Mouse (Mus musculus): ENCODE measurements around the gene Adamts18. TPM values are rescaled to one million over a fixed set of nuclear protein-coding genes. Genes with fewer than 3 reads are reported as not detected.
"Not testable (repeated sequence)": the region's sequence is repeated elsewhere in the genome, so short reads cannot be mapped to it uniquely, and the experiment has no call there.

The Adamts18 gene
- polyA plus RNA-seq, 1 experiment from 2014 or later, result 0.02 TPM

- not testable (repeated sequence) for ATAC-seq (ENCODE audit: insufficient read depth); H3K4me3 ChIP-seq (replicated peaks); H3K27ac ChIP-seq (replicated peaks); H3K27me3 ChIP-seq; H3K9me3 ChIP-seq (replicated peaks); H3K4me1 ChIP-seq (replicated peaks); H3K4me2 ChIP-seq; H3K36me3 ChIP-seq (replicated peaks); H3K9ac ChIP-seq
- WGBS (ENCODE audit: insufficient replicate concordance), result no CpG with 5 or more reads among the region's 5 CpGs
Measured at GRCm38 (mm10) chr8:113800556-113800955, 48.0 kb downstream of the Adamts18 start.

- Histone ChIP-seq H3K4me2 (no peak overlapping the region), H3K4me3 (replicated peaks) (no peak overlapping the region), H3K27ac (replicated peaks) (no peak overlapping the region), H3K9ac (no peak overlapping the region), H3K27me3 (no peaks in the 10 kb centered on the region), H3K9me3 (replicated peaks) (no peaks in the 10 kb centered on the region), H3K36me3 (replicated peaks) (no peaks in the 10 kb centered on the region), H3K4me1 (replicated peaks) (no peaks in the 10 kb centered on the region)
- no peak for ATAC-seq (ENCODE audit: insufficient read depth)
- no CpG with 5 or more reads among the region's 5 CpGs for WGBS (ENCODE audit: insufficient replicate concordance)
Measured at GRCm38 (mm10) chr8:113799550-113799949, 49.0 kb downstream of the Adamts18 start.

- H3K4me1 ChIP-seq (replicated peaks), result no peaks in the 10 kb centered on the region
- no peak overlapping the region for H3K4me3 ChIP-seq (replicated peaks)
- H3K9me3 ChIP-seq (replicated peaks), result no peaks in the 10 kb centered on the region
- H3K27me3 ChIP-seq, result no peaks in the 10 kb centered on the region
- no peak for ATAC-seq (ENCODE audit: insufficient read depth)
- no peak overlapping the region for H3K27ac ChIP-seq (replicated peaks)
- H3K9ac ChIP-seq, result no peak overlapping the region
- no peaks in the 10 kb centered on the region for H3K36me3 ChIP-seq (replicated peaks)
- no peak overlapping the region for H3K4me2 ChIP-seq
- no CpG with 5 or more reads among the region's 13 CpGs for WGBS (ENCODE audit: insufficient replicate concordance)
Measured at GRCm38 (mm10) chr8:113791856-113792255, 56.7 kb downstream of the Adamts18 start.

GRCm38 (mm10) chr8:113791061-113791460, 57.5 kb downstream of the Adamts18 start:
- Histone ChIP-seq H3K9me3 (replicated peaks) (no peaks in the 10 kb centered on the region), H3K27me3 (no peaks in the 10 kb centered on the region), H3K9ac (no peak overlapping the region), H3K4me3 (replicated peaks) (no peak overlapping the region), H3K4me2 (no peak overlapping the region), H3K36me3 (replicated peaks) (no peaks in the 10 kb centered on the region), H3K4me1 (replicated peaks) (no peaks in the 10 kb centered on the region), H3K27ac (replicated peaks) (no peak overlapping the region)
- WGBS (ENCODE audit: insufficient replicate concordance), result no CpG with 5 or more reads among the region's 3 CpGs
- no peak for ATAC-seq (ENCODE audit: insufficient read depth)

DNA sequence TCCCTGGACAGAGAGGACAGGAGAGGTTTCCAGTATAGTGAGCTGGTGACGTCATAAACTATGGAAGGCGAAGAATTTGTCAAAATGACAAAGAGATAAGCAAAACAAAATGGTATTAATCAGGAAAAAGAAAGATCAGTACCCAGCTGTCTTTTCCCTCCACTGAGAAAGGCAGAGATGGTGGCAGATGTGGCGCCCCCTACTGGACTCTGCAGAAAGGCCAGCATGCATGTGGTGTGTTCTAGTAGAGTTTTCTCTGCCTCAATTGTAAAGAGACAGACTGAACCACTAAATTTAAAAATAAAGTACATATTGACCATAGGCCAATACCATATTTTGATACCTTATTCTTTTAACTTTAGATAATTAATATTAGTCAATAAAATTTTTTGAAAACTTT, 64.8 kb downstream of the Adamts18 start:
- Histone ChIP-seq H3K27me3 (no peaks in the 10 kb centered on the region), H3K4me3 (replicated peaks) (no peak overlapping the region), H3K4me1 (replicated peaks) (no peaks in the 10 kb centered on the region), H3K36me3 (replicated peaks) (no peaks in the 10 kb centered on the region), H3K4me2 (no peak overlapping the region), H3K27ac (replicated peaks) (no peak overlapping the region), H3K9ac (no peak overlapping the region), H3K9me3 (replicated peaks) (no peaks in the 10 kb centered on the region)
- ATAC-seq (ENCODE audit: insufficient read depth), result no peak
- no CpG with 5 or more reads among the region's 3 CpGs for WGBS (ENCODE audit: insufficient replicate concordance)

GRCm38 (mm10) chr8:113781554-113781953, 67.0 kb downstream of the Adamts18 start:
- 38% methylated on average over 2 of the region's 2 CpGs for whole genome bisulfite sequencing (ENCODE audit: insufficient replicate concordance)
- no peaks in the 10 kb centered on the region for H3K27me3 ChIP-seq
- ATAC-seq (ENCODE audit: insufficient read depth), result no peak
- H3K4me3 ChIP-seq (replicated peaks), result no peak overlapping the region
- H3K4me2 ChIP-seq, result no peak overlapping the region
- no peak overlapping the region for H3K27ac ChIP-seq (replicated peaks)
- H3K9ac ChIP-seq, result no peak overlapping the region
- no peaks in the 10 kb centered on the region for H3K36me3 ChIP-seq (replicated peaks)
- no peaks in the 10 kb centered on the region for H3K4me1 ChIP-seq (replicated peaks)
- no peaks in the 10 kb centered on the region for H3K9me3 ChIP-seq (replicated peaks)

DNA sequence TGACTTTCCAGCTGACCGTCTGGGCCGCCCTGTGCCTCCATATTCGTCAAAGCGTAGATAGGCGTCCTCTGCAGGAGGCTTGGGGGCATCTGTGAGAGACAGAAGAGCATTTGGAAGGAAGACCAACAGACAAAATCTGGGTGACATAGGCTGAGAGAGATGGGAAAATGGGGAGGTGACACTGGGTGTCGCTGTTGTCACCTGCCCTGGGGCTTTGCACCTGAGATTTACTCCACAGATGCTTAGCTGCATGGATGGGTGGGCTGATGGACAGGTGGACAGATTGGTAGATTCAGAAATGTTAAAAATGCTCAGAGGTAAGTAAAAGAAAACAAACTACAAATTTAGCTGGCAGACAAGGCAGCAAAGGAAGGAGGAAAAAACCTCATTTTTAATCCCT, 73.2 kb downstream of the Adamts18 start:
- Histone ChIP-seq H3K36me3 (replicated peaks) (no peaks in the 10 kb centered on the region), H3K4me3 (replicated peaks) (no peak overlapping the region), H3K4me1 (replicated peaks) (no peaks in the 10 kb centered on the region), H3K27me3 (no peaks in the 10 kb centered on the region), H3K9me3 (replicated peaks) (no peaks in the 10 kb centered on the region), H3K9ac (no peak overlapping the region), H3K27ac (replicated peaks) (no peak overlapping the region), H3K4me2 (no peak overlapping the region)
- 58% methylated on average over 6 of the region's 6 CpGs for WGBS (ENCODE audit: insufficient replicate concordance)
- ATAC-seq (ENCODE audit: insufficient read depth), result no peak

GRCm38 (mm10) chr8:113768861-113769410, 79.6 kb downstream of the Adamts18 start:
- WGBS (ENCODE audit: insufficient replicate concordance), result 59% methylated on average over 8 of the region's 8 CpGs
- no peak overlapping the region for H3K27ac ChIP-seq (replicated peaks)
- ATAC-seq (ENCODE audit: insufficient read depth), result no peak

GRCm38 (mm10) chr8:113765121-113765520, 83.4 kb downstream of the Adamts18 start:
- H3K4me2 ChIP-seq, result no peak overlapping the region
- no peak overlapping the region for H3K27ac ChIP-seq (replicated peaks)
- H3K4me3 ChIP-seq (replicated peaks), result no peak overlapping the region
- no peaks in the 10 kb centered on the region for H3K27me3 ChIP-seq
- no peaks in the 10 kb centered on the region for H3K9me3 ChIP-seq (replicated peaks)
- no peaks in the 10 kb centered on the region for H3K36me3 ChIP-seq (replicated peaks)
- no peak for ATAC-seq (ENCODE audit: insufficient read depth)
- H3K9ac ChIP-seq, result no peak overlapping the region
- H3K4me1 ChIP-seq (replicated peaks), result no peaks in the 10 kb centered on the region
- whole genome bisulfite sequencing (ENCODE audit: insufficient replicate concordance), result 66% methylated on average over 4 of the region's 4 CpGs

More at GRCm38 (mm10) chr8:113768861-113769410, 79.6 kb downstream of the Adamts18 start:
- Histone ChIP-seq H3K9me3 (replicated peaks) (no peaks in the 10 kb centered on the region), H3K27me3 (no peaks in the 10 kb centered on the region), H3K4me3 (replicated peaks) (no peak overlapping the region), H3K36me3 (replicated peaks) (no peaks in the 10 kb centered on the region), H3K4me2 (no peak overlapping the region), H3K9ac (no peak overlapping the region), H3K4me1 (replicated peaks) (no peaks in the 10 kb centered on the region)

DNA sequence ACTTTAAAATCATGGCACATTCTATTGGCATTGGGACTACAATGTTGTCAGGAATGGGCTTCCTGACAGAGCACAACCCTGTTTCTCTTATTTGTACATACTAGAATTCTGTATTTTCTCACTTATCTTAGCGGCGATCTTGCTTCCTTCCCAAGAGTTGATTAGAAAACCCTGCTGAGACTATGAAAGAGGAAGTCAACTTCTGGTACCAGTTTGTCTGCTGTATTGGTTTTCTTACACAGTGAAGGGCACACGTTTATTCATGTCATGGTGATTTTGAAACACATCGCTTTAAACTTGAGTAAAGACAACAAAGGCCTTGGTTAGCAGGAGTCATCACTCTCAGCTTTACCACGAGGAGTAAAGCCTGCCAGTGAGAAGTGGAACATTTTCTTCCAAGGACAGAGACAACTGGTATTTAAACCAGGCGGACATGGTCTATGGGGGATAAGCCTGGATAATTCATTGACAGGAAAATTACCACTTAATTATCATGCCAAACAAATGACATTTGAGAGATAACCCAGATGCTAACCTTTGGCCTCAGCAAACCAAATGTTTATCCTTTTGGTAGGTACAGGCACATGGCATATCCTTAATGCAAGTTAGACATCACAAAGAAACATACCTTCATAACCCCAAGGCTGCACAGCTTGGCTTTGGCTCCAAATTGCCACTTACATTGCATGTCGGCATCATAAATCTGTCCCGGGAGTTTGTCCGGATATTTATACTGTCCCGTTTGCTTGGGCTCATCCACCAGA, 84.8 kb downstream of the Adamts18 start:
- no peak overlapping the region for H3K9ac ChIP-seq
- no peak overlapping the region for H3K27ac ChIP-seq (replicated peaks)
- no peaks in the 10 kb centered on the region for H3K36me3 ChIP-seq (replicated peaks)
- H3K4me3 ChIP-seq (replicated peaks), result no peak overlapping the region
- WGBS (ENCODE audit: insufficient replicate concordance), result 43% methylated on average over 10 of the region's 10 CpGs
- no peak overlapping the region for H3K4me2 ChIP-seq
- H3K27me3 ChIP-seq, result no peaks in the 10 kb centered on the region
- no peak for ATAC-seq (ENCODE audit: insufficient read depth)
- no peaks in the 10 kb centered on the region for H3K9me3 ChIP-seq (replicated peaks)
- H3K4me1 ChIP-seq (replicated peaks), result no peaks in the 10 kb centered on the region

- Histone ChIP-seq H3K4me3 (replicated peaks) (no peak overlapping the region), H3K27ac (replicated peaks) (no peak overlapping the region), H3K4me2 (no peak overlapping the region), H3K4me1 (replicated peaks) (no peaks in the 10 kb centered on the region), H3K36me3 (replicated peaks) (no peaks in the 10 kb centered on the region), H3K9me3 (replicated peaks) (no peaks in the 10 kb centered on the region), H3K9ac (no peak overlapping the region), H3K27me3 (no peaks in the 10 kb centered on the region)
- no peak for ATAC-seq (ENCODE audit: insufficient read depth)
- WGBS (ENCODE audit: insufficient replicate concordance), result 57% methylated on average over 6 of the region's 6 CpGs
Measured at GRCm38 (mm10) chr8:113762101-113762500, 86.4 kb downstream of the Adamts18 start.

DNA sequence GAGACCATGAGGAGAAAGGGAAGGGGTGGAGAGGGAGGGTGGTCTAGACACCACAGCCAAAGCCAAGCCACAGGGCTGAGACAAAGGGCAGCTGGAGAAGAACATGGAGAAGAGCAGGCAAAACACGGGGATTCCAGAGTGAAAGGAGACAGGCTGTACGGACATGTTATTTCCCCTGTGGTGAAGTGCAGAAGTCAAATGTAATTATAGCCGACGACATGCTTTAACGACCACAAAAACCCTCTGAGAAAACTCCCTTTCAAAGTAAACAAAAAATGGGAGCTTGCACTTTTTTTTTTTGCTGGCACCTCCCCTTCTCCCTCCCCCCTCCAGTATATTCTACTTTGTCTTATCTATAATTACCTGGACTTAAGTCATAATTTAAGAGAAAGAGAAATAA, 92.7 kb downstream of the Adamts18 start:
- Histone ChIP-seq H3K4me1 (replicated peaks) (no peaks in the 10 kb centered on the region), H3K9me3 (replicated peaks) (no peaks in the 10 kb centered on the region), H3K27me3 (no peaks in the 10 kb centered on the region), H3K4me3 (replicated peaks) (no peak overlapping the region), H3K9ac (no peak overlapping the region), H3K4me2 (no peak overlapping the region), H3K36me3 (replicated peaks) (no peaks in the 10 kb centered on the region), H3K27ac (replicated peaks) (no peak overlapping the region)
- WGBS (ENCODE audit: insufficient replicate concordance), result 44% methylated on average over 5 of the region's 5 CpGs
- no peak for ATAC-seq (ENCODE audit: insufficient read depth)
